Mouse (Mus musculus) MEL-GATA-1-ER (cell line): Measurements from ENCODE around the gene Ccne1.
"Not testable (repeated sequence)": the region's sequence is repeated elsewhere in the genome, so short reads cannot be mapped to it uniquely, and the experiment has no call there.

Experiments
- DNase-seq: peaks from one replicate; pipeline ENCODE4 v3.0.0-alpha.2; 2012; ENCODE audit warnings: low read depth; ENCODE audit errors: extremely low read depth

The Ccne1 gene

GRCm38 (mm10) chr7:38107371-38108259 lies at the start of gene Ccne1:
Gene Ccne1, minus strand, starts transcription at chr7:38107534.
- DNase-seq: peak; percentile 43

GRCm38 (mm10) chr7:38155829-38156228 lies 48.5 kb upstream of the Ccne1 start:
- DNase-seq: peak; percentile 93

- DNase-seq: no peak
Measured at GRCm38 (mm10) chr7:38152571-38152970, 45.2 kb upstream of the Ccne1 start.

GRCm38 (mm10) chr7:38151706-38152312 lies 44.5 kb upstream of the Ccne1 start:
- no peak for DNase-seq

- no peak for DNase-seq
Measured at GRCm38 (mm10) chr7:38147477-38147876, 40.1 kb upstream of the Ccne1 start.

- peak; percentile 55 for DNase-seq
Measured at GRCm38 (mm10) chr7:38141747-38142545, 34.6 kb upstream of the Ccne1 start.

- no peak for DNase-seq
Measured at GRCm38 (mm10) chr7:38140324-38140723, 33.0 kb upstream of the Ccne1 start.

- DNase-seq: no peak
Measured at GRCm38 (mm10) chr7:38134471-38134870, 27.1 kb upstream of the Ccne1 start.

GRCm38 (mm10) chr7:38131186-38131585 lies 23.9 kb upstream of the Ccne1 start:
- DNase-seq: peak; percentile 29

GRCm38 (mm10) chr7:38129986-38130729 lies 22.8 kb upstream of the Ccne1 start:
- DNase-seq: no peak

- DNase-seq: no peak
Measured at GRCm38 (mm10) chr7:38129491-38129890, 22.2 kb upstream of the Ccne1 start.

GRCm38 (mm10) chr7:38128256-38128655 lies 20.9 kb upstream of the Ccne1 start:
- DNase-seq: not testable (repeated sequence)

GRCm38 (mm10) chr7:38125565-38126159 lies 18.3 kb upstream of the Ccne1 start:
- no peak for DNase-seq

- DNase-seq: not testable (repeated sequence)
Measured at GRCm38 (mm10) chr7:38124164-38124563, 16.8 kb upstream of the Ccne1 start.

- DNase-seq: no peak
Measured at GRCm38 (mm10) chr7:38118594-38118993, 11.3 kb upstream of the Ccne1 start.

- DNase-seq: no peak
Measured at GRCm38 (mm10) chr7:38112451-38112850, 5.1 kb upstream of the Ccne1 start.

GRCm38 (mm10) chr7:38111996-38112395 lies 4.7 kb upstream of the Ccne1 start:
- DNase-seq: no peak

GRCm38 (mm10) chr7:38108260-38108632 lies 912 bp upstream of the Ccne1 start:
- no peak for DNase-seq

GRCm38 (mm10) chr7:38106711-38107311 lies 523 bp downstream of the Ccne1 start:
- no peak for DNase-seq

- DNase-seq: peak; percentile 38
Measured at GRCm38 (mm10) chr7:38105379-38105778, 2.0 kb downstream of the Ccne1 start.
